Mouse (Mus musculus) right cerebral cortex, postnatal 14 days (tissue): ENCODE measurements around the gene Clip2.

Experiments
- DNase-seq: peaks from one replicate; pipeline ENCODE4 v3.0.0; 2022

Gene Clip2

GRCm38 (mm10) chr5:134552110-134552972, at the start of gene Clip2:
TSS of gene Clip2 (minus strand) at chr5:134552434.
- peak; percentile 100 for DNase-seq

GRCm38 (mm10) chr5:134597711-134598110, 45.5 kb upstream of the Clip2 start:
- DNase-seq = no peak

- no peak for DNase-seq
Observed at GRCm38 (mm10) chr5:134593093-134593492, 40.9 kb upstream of the Clip2 start.

GRCm38 (mm10) chr5:134592026-134592581, 39.9 kb upstream of the Clip2 start:
- DNase-seq = no peak

- no peak for DNase-seq
Observed at GRCm38 (mm10) chr5:134589900-134590299, 37.7 kb upstream of the Clip2 start.

- DNase-seq = no peak
Observed at GRCm38 (mm10) chr5:134584798-134585197, 32.6 kb upstream of the Clip2 start.

GRCm38 (mm10) chr5:134583884-134584213, 31.6 kb upstream of the Clip2 start:
- no peak for DNase-seq

GRCm38 (mm10) chr5:134583006-134583883, 31.0 kb upstream of the Clip2 start:
- DNase-seq = no peak

GRCm38 (mm10) chr5:134582221-134582907, 30.1 kb upstream of the Clip2 start:
- peak; percentile 97 for DNase-seq

GRCm38 (mm10) chr5:134581146-134581545, 28.9 kb upstream of the Clip2 start, which contains the start of gene Rfc2:
TSS of gene Rfc2 (plus strand) at chr5:134581366.
- DNase-seq = no peak

GRCm38 (mm10) chr5:134579135-134579534, 26.9 kb upstream of the Clip2 start:
- DNase-seq = no peak

GRCm38 (mm10) chr5:134577534-134577933, 25.3 kb upstream of the Clip2 start:
- DNase-seq = no peak

- no peak for DNase-seq
Observed at GRCm38 (mm10) chr5:134576517-134577220, 24.4 kb upstream of the Clip2 start.

GRCm38 (mm10) chr5:134575833-134576232, 23.6 kb upstream of the Clip2 start:
- no peak for DNase-seq

- DNase-seq = no peak
Observed at GRCm38 (mm10) chr5:134572508-134573214, 20.4 kb upstream of the Clip2 start.

GRCm38 (mm10) chr5:134571730-134572507, 19.7 kb upstream of the Clip2 start:
- DNase-seq = no peak

- DNase-seq = no peak
Observed at GRCm38 (mm10) chr5:134568964-134569491, 16.8 kb upstream of the Clip2 start.

GRCm38 (mm10) chr5:134568030-134568429, 15.8 kb upstream of the Clip2 start:
- no peak for DNase-seq

- no peak for DNase-seq
Observed at GRCm38 (mm10) chr5:134567445-134567844, 15.2 kb upstream of the Clip2 start.

GRCm38 (mm10) chr5:134565696-134566095, 13.5 kb upstream of the Clip2 start:
- DNase-seq = no peak
